Mouse (Mus musculus) embryonic fibroblast, embryonic 13.5 days (primary cell): ENCODE measurements around the gene Bspry.

ENCODE experiments used
- CTCF ChIP-seq: IDR thresholded peaks from 2 replicates; pipeline ENCODE4 v1.5.1; 2011; ENCODE audit warnings: mild to moderate bottlenecking, control low read depth, low read length, moderate library complexity, borderline replicate concordance; ENCODE audit not compliant: insufficient read depth
- POLR2A ChIP-seq: IDR thresholded peaks from 2 replicates; pipeline ENCODE4 v1.6.1; 2011; ENCODE audit warnings: low read depth, mild to moderate bottlenecking, control low read depth, low read length, moderate library complexity

GRCm38 (mm10) chr4:62544801-62545200 lies 64.9 kb downstream of the Bspry start:
- TF ChIP-seq CTCF (no peak), POLR2A (no peak)
